Mouse (Mus musculus) brain, adult 2 months (tissue): ENCODE measurements around the gene Grin2d.

ENCODE experiments used
- DNase-seq: peaks from one replicate; pipeline ENCODE4 v3.0.0; 2011; ENCODE audit warnings: low read depth, low spot score

The Grin2d gene

GRCm38 (mm10) chr7:45784524-45785372, 93.4 kb downstream of the Grin2d start, which contains the start of gene Sult2b1:
Gene Sult2b1 (minus strand): TSS chr7:45784669.
- peak; percentile 99 for DNase-seq

- peak; percentile 93 for DNase-seq
These were observed 94.6 kb downstream of the Grin2d start, which contains the start of gene Lmtk3 for GRCm38 (mm10) chr7:45783511-45784091. Gene Lmtk3 (plus strand): TSS chr7:45783738.

GRCm38 (mm10) chr7:45782271-45782670, 95.9 kb downstream of the Grin2d start:
- DNase-seq = no peak
